Mouse (Mus musculus) spleen, adult 2 months (tissue): ENCODE data around the gene Arhgap40.

Experiments used
- CTCF ChIP-seq: fragments of 200-500 bp; IDR thresholded peaks from 2 replicates; pipeline ENCODE4 v1.5.1; 2011; ENCODE audit warnings: mild to moderate bottlenecking, inconsistent platforms; ENCODE audit not compliant: insufficient read depth, insufficient read length, insufficient replicate concordance; ENCODE audit errors: extremely low read depth
- POLR2A ChIP-seq: fragments of 200-500 bp; IDR thresholded peaks from 2 replicates; pipeline ENCODE4 v1.6.1; 2011; ENCODE audit warnings: low read depth, low read length, inconsistent platforms

DNA sequence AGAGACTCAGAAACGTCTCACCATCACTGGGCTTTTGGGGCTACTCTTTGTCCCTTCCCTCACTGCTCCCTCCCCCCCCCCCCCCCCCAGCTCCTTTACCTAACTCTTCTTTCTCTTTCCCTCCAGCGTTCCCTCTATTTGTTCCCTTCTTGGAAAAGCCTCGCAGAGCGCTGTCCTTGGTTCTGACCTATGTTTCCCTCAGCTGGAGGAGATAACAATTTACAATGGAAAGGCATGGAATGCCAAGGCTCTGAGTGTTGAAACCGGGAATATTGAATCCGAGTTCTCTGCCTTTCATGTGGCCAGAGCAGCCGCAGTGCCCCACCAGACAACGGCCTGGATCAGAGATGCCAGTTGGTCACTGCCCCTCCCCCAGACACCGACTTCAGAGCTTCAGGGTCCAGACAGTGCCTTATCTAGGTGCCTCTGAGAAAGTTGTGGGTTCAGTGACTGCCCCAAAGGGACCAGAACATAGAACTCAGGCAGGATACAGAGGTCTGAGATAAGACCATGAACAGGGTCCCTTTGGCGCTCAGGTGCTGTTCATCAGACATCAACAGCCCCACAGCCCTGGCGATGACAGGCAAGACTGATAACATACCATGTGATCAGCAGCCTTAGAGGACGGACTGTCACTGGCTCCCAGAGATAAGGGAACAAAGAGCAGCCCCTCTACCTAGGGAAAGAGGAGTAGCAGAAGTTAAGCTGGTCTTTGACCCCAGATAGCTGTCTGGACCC is 72.2 kb downstream of the Arhgap40 start:
- no peak for TF ChIP-seq CTCF
- TF ChIP-seq POLR2A: no peak
